Mouse (Mus musculus) E14TG2a.4 (cell line): Measurements from ENCODE around the gene Sox5.

Source experiments
- CTCF ChIP-seq: conservative IDR thresholded peaks from 2 replicates; pipeline ENCODE4 v1.5.1; 2014; ENCODE audit warnings: low read length
- NANOG ChIP-seq: IDR thresholded peaks from 2 replicates; pipeline ENCODE4 v1.6.1; 2014; ENCODE audit warnings: borderline replicate concordance, low read length, mixed read lengths

- TF ChIP-seq CTCF: no peak
- no peak for TF ChIP-seq NANOG
Observed at GRCm38 (mm10) chr6:144129927-144130326, 651.9 kb downstream of the Sox5 start.
